Mouse (Mus musculus): ENCODE measurements around the gene Cerk. TPM values are rescaled to one million over a fixed set of nuclear protein-coding genes. Genes with fewer than 3 reads are reported as not detected.
"Not testable (repeated sequence)": the region's sequence is repeated elsewhere in the genome, so short reads cannot be mapped to it uniquely, and the experiment has no call there.

Cerk gene
- total RNA-seq, 2 experiments from 2014 or later: 40.6 to 68.6 TPM

DNA sequence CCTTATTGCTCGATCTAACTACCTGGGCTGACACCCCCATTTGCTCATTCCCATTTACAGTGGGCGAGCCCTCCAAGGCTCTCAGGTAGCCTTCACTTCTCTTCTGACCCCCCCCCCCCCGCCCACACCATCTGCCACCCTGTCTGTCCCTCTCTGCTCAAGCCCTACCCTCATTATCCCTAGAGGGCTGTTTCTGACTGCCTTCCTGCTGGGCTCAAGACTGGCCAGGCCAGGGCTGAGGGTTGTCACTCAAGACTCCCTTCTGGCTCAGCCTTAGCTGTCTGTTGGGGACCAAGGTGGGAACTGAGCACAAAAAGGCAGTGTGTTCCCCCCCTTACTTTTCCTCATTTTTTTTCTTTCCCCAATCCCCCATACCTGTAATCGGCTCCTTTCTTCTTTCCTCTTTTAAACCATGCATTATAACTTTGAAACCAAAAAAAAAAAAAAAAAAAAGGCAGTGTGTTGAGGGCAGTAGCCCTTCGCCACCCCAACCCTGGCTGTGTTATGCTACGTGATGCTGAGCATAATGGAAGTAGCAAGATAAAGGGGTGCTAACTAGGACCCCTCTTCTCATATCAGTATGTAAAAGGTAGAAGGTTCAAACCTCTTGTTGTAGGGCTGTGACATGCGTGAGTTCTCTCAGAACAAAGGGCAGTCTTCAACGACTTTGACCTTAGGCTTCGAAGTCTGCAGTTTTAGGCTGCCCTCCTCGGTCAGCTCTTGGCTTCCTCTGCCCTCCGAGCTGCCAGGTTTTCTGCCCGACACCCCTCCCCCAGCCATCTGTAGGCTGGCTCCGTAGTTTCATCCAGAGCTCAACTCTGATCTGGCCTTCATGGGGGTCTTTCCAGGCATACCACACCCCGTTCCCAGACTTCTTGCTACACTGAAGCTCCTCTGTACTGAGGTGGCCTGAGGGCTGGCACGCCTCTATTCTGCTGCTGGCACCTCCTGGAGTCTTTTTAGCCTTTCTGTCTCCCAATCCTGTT, 68.5 kb downstream of the Cerk start:
- DNase-seq (ENCODE audit: low spot score in 2 of 2): no peak

DNA sequence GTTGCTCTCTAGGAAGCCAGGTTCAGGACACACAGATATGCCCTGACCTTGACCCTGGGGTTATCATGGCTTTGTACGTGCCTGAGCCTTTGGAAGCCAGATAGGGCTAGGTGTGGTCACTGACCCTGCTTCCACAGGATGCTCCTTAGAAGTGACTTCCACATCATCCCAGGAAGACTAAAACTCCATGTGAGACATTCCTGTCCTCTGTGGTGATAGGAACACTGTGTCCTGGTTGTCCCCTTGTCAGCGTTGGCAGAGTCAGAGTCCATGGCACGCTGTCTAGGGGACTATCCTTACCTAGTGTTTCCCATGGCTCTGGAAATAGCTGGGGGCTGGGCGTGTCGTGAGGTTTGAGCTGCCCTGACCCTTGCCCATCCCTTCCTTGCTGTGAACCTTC, 69.5 kb downstream of the Cerk start:
- DNase-seq (ENCODE audit: low spot score in 2 of 2): peak in 1 of 2 experiments; percentile 36

DNA sequence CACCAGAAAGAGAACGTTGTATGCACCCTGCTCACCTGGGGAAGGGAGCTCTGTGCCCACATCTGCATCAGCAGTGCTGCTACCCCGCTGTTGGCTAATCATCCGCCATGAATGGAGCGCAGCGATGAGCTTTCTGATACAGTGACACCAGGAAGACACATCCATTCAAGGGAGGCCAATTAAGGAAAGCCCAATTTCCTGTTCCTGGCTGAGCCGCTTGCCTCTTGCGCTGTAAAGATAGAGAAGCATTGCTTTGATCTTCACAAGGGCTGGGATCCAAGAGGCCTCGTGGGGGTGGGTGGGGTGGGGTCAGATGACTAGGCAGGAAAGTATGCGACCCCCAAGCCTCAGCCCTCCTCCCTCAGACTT, 72.6 kb downstream of the Cerk start:
- no peak for DNase-seq (ENCODE audit: low spot score in 2 of 2)

DNA sequence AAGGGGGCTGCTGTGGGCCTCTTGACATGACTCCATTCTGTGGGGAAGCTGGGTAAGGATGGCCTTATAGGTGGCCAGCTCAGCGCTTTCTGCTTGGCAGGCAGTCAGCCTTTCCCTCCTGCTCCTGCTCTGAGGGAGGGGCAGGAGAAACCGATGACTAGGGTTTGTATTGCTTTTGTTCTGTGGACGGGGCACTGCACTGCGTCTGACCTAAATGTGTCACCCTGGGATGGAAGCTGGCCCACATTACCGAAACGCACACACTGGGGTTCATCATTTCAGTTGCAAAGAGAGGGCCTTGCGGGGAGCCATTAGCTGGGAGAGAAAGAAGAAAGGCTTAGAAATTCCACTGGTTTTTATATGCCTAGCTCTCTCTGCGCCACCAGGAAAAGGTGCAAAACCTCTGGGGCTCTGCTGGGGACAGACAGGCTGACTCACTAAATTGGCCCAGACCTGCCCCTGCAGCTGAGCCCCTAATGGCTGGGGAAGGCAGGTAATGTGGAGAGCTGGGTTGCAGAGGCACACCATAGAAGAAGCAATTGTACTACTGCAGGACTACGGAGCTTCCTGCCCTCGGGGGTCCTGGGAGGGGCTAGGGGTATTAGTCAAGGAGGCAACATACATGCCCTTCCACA, 73.1 kb downstream of the Cerk start:
- no peak for DNase-seq (ENCODE audit: low spot score in 2 of 2)

DNA sequence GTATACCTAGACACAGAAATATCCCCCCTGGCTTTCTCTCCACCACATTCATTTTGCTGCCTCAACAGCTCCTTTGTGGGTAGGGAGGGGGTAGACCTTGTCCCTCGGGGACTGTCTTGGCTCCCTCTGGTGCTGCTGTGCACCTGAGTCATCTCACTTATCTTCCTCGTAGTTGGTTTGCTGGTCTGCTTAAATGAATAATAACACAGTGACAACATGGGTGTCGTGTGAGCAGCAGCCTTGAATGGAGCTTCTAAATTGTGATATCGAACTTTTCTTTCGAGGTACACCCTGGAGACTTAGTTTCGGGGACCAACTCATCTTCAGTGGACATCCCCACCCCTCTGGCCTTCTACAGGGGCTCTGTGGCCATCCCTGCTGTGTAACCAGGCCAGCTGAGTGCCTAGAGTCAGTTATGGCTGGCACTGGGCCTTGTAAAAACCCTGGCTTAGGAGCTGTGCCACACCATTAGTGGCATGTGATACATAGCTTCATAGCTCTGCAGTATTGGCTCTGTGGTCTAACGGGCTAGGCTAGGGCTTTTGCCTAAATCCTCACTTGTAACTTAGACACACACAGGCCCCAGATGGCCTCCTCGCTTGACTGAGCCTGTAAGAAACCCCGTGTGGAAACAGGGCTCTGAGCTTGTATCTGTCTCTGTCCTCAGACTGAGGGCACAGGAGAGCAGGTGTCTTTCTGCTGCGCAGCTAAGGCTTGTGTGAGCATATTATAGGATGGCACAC, 75.4 kb downstream of the Cerk start:
- no peak for DNase-seq (ENCODE audit: low spot score in 2 of 2)

DNA sequence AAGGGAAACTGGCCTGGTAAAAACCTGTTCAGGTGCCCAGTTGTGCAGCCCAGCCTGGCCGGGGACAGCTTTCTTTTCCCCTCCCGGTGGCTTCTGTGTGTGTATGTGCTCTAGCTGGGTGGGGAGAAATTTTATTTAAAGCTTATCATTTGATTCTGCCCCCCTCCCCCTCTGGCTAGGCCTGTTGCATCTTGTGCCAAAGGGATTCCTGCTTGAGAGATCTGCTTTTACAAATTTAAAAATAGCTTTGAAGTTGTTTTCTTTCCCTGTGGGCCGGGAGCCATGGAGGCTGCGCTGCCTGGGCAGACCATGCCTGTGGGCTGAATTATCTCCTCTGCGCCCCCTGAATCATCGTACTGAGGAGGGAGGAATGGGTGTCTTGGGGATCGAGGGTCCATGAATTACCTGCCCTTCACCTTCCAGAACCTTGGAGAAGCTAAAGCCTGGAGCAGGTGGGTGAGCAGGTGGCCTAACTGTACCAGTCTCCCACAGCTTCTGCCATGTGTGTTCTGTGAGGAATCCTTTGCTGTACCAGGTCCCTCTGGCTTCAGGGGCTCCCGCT, 76.2 kb downstream of the Cerk start:
- DNase-seq (ENCODE audit: low spot score in 2 of 2): no peak

DNA sequence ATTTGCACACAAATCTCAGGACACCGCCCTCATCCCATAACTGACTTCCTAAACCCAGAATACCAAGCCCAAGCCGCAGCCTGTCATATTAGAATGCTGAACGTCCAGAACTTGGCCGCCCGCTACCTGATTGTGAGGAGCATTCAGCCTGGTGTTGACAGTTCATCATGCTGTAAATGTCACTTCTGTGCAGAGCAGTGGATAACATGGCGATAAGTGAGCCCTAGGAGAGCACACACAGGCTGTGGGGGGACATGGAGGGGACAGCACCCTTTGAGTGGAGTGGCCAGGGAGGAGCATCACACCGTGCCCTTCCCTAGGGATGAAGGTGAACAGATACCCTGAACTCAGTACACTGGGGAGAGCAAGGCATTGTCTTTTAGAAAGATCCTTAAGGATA, 76.7 kb downstream of the Cerk start:
- DNase-seq (ENCODE audit: low spot score in 2 of 2): no peak

DNA sequence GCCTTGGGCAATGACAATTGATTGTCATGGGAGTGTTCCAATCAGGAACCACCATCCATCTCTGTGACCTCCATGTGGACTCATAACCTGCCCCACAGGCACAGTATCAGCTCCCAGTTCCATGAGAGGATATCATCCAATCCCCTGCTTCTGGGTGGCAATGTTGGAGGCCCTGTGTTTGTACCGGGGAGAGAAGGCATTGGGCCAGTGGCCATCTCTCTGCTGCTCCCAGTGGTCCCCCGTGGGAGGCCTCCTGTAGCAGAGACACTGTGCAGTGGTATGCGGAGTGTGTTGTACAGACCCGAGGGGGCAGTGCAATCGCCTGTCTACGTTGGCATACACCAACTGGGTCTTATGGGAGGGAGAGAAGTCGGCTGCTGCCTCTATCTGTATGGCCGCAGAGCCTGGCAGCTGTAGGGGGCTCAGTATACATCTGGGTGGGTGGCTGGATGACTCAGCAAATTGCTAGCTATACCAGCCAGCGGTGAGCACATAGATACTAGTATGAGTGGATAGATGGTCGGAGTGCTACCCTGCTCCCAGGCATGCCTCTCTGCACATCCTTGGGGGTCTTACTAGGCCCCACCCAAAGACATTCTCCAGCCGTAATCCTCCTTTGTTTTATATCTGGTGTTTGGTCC, 78.0 kb downstream of the Cerk start:
- DNase-seq (ENCODE audit: low spot score in 2 of 2): no peak

DNA sequence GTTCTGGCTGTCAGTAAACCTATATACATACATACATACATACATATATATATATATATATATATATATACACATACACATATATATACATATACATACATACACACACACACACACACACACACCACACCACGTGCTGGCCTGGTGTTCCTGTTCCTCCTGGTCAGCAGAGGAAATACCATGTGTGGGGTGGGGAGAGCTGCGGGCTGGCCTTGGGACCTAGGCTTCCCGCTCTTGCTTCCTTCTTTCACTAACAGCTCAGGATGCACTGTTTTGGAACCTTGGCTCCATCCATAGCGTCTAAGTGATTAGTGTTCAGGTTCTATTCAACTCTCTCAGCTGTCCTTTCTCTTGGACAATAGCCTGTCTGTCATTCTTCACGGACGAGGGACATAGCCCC, 80.2 kb downstream of the Cerk start:
- DNase-seq (ENCODE audit: low spot score in 2 of 2): no peak

DNA sequence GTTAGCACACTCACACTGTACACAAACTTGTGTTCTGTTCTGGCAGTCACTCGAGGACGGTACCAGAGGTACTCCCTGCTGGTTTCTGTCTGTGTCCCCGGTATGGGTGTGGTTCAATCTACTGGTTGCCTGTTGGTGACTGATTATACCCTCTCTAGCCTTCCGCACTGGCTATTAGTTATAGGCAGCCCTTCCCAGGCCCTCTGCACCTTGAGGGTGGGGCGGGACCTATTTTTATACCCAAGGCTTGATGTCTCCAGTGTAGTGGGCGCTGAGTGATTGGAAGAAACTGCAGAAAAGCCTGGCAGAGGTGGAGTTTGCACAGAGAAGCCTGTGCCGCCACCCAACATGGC, 80.6 kb downstream of the Cerk start:
- no peak for DNase-seq (ENCODE audit: low spot score in 2 of 2)

DNA sequence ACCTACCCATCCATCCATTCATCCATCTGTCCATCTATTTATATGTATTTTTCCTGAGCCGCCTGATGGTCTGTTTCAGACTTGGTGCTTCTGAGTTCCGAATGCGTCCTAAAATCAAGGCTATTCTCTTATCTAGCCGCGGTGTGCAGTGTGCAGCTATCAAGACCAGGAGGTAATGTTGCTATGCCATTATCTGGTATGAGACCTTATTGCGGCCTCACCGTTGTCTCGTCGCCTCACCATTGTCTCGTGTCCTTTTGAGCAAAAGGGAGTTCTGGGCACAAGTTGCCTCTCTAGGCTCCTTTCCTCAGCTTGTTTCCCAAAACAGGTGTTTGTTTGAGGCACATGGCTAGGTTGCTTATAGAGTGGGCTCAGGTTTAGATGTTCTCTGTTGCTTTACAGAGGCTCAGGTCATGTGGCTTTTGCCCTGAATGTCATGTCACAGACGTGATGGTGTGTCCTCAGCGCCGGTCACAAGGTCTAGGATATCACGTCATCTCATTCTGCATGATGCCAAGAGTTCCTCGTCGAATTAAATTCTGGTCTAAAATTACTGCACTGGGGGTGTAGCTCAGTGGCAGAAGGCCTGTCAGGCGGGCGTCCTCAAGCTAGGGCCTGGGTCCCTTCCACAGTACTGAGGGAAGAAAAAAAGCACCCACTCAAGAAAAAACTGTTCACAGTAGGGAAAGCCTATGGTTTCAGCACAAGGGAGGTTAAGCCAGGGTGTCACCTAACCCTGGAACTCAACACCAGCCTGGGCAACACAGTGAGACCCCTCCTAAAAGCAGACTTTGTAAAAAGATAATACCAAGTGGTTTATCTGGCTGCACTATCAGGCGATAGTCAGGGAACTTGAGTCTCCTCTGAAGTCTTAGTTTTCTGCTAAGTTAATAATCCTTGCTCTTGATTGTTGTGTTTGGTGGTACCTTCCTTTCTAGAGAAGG, 81.3 kb downstream of the Cerk start:
- no peak for DNase-seq (ENCODE audit: low spot score in 2 of 2)

DNA sequence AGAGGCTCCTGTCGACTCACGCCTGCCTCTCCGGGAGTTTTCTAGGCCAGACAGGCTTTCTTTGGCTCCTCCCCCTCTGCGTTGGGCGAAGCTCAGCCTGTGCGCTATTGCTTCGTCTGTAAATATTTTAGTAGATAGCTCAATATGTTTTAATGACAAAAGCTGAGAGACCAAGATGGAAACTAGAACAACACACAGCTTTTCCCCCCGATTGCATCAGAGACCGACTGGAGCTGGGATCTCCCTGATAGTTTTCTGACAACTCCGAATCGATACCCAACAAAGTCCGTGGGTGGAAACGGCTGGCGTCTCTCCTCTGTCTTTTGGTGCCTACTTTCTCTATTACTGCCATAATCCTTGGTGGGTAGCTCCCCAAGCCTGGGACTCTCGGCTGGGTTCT, 83.6 kb downstream of the Cerk start:
- DNase-seq (ENCODE audit: low spot score in 2 of 2): no peak

DNA sequence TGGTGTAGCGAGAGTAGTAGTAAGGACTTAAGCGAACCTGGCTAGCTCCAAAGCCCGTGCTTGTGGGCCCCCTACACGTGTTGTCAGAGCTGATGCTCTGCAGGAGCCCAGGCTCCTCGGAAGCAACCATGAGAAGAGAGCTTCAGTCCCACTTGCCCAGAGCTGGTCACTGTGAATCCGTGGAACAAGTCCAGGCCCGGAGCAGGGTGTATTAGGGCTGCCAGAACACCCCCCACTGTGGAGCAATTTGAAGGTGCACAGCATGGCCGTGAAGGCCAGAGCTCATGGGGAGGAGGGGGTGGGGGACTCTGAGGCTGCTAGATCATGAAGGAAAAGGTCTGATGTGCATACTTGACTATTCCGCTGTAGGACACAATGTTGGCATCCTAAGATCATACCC, 84.4 kb downstream of the Cerk start:
- DNase-seq (ENCODE audit: low spot score in 2 of 2): no peak

DNA sequence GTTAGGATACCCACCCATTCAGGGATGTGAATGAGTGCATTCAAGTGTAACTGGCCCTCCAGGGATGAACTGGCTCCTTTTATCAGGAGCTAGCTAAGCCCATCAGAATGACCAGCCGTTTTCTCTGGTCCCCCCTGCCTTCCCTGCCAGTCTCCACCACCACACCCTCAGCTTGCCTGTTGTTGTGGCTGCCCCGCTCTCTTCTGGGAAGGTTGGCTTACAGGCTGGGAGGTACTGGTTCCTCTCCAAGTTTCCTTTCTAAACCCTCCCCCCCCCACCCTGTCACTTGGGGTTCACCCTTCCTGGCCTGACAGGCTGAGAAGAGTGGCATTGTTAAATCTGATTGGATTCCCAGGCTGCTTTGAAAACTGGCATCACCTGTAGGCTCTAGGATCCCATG, 88.1 kb downstream of the Cerk start:
- DNase-seq (ENCODE audit: low spot score in 2 of 2): no peak

DNA sequence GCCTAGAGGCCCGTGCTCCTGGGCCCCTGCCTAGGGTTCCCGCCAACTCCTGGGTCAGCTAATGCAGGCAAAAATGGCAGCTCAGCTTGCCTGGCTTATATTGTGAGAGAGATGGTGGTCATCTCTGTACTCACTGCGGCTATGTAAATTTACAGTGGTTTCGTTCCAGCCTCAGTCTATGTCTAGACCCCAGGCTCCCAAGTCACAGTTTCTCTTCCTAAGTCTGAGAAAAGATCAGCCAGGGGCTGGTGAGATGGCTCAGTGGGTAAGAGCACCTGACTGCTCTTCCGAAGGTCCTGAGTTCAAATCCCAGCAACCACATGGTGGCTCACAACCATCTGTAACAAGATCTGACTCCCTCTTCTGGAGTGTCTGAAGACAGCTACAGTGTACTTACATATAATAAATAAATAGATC, 89.3 kb downstream of the Cerk start:
- DNase-seq (ENCODE audit: low spot score in 2 of 2): not testable (repeated sequence)

DNA sequence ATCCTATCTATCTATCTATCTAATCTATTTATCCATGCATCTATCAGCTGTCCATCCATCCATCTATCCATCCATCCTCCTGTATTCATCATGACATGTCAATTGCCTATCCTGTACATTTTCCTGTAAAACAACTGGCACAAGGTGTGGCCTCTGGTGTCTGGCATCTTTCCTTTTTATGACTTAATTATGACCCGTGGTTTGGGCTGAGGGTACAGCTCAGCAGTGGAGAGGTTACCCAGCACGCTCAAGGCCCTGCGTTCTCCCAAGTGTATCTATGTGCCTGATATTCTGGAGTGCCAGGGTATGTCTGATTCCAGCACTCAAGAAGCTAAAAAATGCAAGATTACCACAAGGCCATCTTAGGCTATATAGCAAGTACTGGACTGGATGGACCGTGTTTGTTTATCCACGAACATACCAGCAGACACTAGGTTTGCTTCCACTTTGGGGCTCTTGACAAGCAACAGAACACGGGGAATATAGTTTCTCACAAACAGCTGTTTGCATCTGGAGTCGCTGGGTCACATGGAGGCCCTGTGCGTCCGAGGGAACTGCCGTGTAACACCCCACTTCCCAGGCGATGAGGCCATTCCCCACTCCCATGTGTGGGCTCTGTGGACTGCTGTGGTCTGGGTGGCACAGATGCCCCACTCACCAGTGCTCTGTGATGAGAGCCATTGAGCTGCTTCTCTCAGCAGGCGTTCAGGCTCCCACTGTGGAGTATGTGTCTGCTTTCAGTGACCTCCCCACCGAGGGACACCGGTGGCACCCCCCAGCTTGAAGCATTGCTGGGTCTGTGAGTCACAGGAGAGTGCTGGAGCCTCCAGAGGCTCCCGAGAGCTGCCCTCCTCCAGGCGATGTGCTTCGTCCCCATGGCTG, 90.0 kb downstream of the Cerk start:
- no peak for DNase-seq (ENCODE audit: low spot score in 2 of 2)

DNA sequence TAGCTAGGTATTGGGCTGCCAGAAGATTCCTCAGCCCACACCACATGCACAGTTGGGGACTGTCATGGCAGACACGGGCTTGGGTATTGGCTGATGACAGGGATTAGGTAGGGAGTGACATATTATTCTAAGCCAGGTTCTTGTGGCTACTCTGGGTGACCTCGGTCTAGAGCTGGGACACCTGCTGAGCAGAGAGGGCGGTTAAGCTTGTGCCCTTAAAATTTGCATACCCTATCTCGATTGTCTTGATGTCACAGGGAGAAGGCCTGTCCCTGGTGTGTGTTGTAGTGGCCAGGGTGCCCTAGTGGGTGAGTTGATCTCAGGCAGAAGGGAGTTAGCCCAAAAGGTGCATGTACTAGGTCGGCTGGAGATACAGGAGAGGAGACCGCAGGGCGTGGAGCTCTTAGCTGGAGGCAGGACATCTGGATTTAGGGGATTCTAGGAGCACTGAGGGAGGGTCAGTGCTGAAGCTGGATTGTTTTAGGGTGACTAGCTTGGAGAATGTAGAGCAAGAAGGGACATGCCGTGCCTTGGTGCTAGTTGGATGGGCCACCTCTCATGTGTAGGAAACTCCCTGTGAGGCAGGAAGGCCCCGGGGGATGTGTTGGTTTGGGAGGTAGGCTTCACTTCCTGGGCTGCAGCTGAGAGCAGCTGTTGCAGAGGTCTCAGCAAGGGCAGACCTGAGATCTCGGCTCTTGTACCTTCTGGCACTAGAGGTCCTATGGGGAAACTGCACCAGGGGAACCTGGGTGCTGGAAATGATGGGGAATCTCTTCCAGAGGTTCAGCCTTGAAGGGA, 91.4 kb downstream of the Cerk start:
- no peak for DNase-seq (ENCODE audit: low spot score in 2 of 2)

DNA sequence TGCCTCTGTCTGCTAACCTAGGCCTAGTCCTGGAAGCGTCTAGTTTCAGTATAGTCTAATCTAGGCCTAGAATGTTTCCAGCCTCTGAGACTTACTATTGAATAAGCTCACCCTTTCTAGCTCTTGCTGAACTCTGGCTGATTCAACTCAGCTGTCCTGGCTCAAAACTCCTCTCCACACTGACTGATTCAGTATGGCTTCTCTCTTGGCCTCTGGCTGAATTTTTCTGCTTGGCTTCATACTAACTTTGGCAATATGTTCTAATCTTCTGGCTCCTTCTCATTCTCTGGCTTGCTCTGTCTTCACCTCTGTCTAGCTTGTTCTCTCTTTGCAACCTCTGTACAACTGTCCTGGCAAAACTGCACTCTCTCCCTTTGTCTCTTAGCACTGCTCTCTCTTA, 92.7 kb downstream of the Cerk start:
- DNase-seq (ENCODE audit: low spot score in 2 of 2): no peak
